Mouse (Mus musculus) mouse embryonic stem cell (cell line): ENCODE data around the gene Egfem1.

Experiments
- in situ Hi-C, 2 experiments: fragments of 300-500 bp; cut with MboI; formaldehyde crosslinking; loops; 1 replicate in 1 of 2; 3 replicates in 1 of 2; pipeline ENCODE4 v1.14.3; 2019 to 2020; ENCODE audit warnings: low sequenced_read_pairs in 2 of 2, low pct_unique_long_range_greater_than_20kb in 1 of 2, mixed read lengths in 1 of 2; ENCODE audit not compliant: unreplicated experiment in 1 of 2

Gene Egfem1

DNA sequence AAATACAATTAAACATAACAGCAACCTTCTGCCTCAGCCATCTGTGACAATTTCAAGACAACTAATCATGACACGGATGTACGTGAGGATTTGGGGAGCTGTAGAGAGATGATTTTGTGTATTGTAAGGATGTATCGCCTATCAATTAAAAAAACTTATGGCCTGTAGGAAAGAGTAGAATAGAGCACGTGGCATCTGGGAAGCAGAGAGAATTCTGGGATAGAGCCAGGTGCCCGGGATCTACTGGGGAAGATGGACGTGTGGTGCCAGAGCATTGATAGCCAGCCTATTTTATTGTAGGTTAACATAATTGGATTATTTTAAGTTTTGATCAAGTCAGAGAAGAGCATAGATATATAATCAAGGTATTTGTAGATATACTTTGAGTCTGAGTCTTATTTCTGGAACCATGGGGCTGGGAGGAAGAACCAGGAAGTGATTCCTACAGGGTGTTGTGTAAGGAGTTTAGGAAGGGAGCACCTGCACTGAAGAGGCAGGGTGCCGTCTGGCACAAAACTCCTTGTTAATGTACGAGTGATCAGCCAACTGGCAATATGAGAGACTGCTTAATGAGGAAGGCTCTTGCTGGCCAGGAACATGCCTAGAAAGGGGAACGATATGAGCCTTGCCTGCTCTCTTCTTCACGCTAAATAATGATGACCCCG, 443.6 kb downstream of the Egfem1 start:
- in situ Hi-C loops = no loop called here

DNA sequence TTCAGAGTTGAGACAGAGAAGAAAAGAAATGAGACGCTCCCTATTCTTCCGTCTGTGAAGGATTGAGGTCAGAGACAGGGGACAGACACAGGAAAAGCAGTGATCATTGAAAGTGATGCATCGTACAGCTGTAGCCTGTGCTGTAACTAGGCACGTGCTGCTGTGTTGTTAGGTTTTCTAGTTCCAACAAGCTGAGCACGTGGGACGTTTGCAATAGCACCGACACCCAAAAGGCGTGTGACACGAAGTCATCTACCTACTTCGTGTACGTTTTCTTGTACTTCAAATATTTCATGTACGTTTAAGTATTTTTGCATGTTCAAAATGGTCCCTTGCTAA, 444.1 kb downstream of the Egfem1 start:
- in situ Hi-C loops = no loop called here

DNA sequence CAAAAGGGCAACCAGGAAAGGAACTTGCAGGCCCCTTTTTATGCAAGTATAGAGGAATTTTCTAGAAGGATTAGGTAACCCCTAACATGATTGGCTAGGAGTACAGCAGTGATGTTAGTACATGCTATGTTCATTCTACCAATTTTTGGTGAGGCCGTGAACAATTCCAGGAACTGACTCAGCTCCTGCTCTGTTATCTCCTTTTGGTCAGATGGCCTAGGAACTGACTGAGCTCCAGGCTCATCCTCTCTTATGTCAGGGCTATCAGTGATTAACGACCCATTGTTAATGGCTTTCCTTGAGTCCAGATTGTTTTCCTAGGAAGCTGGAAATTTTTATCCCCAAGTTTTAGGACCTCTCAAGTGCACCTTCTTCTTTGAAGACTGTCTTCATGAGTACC, 457.4 kb downstream of the Egfem1 start:
- in situ Hi-C loops = no loop called here

DNA sequence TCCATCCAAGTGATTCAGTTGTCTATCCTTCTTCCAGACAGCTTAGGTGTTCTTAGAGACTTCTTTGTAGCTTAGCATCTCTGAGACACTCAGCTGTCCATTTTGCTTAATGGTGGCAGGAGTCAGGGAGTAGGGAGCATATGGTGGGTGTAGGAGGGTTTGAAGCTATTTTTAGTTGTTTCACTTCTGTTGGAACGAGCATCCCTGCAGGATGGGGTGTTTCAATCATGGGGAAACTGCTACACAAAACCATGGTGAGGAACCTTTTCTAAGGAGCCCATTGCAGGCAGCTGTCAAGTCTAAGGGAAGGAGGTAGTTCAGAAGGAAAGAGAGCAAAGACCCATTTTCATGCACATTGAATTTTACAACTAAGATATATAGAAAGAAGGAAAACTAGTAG, 458.1 kb downstream of the Egfem1 start:
- in situ Hi-C loops = no loop called here

DNA sequence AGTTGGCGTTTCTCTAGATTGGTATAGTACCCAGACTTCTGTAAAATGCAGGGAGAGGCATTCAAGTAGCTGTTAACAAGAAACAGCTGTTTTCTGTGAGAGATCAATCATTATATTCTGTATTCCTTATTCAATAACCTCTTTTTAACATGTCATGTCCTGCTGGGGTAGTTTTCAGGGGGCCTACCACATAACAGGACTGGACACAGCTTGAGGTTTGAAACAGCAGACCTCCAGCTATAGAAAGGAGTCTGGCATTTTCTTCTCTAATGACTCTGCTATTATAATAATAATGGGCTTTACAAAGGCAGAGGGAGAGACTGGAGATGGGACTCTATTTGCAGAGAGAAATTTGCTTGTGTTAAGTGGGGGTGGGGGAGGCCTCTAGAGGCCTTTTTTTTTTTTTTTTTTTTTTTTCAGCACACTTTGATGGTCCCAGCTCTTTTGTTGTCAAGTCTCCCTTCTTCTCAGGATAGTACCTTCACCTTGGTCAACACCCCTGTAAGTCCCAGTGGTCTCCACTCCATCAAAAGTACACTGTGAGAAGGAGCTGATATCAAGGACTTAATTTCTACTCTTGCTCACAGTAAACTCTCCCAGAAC, 459.8 kb downstream of the Egfem1 start:
- in situ Hi-C loops = no loop called here

DNA sequence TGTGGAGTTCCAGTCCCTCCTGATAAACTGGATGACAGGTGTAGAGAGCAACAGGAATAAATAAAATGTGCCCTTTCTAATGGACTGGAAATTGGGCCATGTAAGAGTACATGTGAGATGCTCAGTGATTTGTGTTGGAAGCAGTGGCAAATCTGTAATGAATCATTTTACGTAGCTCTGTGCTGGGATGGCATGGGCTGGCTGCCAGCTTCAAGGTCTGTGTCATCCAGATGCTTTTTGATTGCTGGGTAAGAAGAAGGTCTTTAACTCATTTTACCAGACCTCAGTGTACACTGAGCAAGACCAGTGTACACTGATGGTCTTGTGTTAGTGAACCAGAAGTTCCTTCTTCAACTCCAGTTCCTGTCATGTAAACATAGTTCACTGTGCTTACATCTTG, 462.2 kb downstream of the Egfem1 start:
- in situ Hi-C loops = no loop called here

DNA sequence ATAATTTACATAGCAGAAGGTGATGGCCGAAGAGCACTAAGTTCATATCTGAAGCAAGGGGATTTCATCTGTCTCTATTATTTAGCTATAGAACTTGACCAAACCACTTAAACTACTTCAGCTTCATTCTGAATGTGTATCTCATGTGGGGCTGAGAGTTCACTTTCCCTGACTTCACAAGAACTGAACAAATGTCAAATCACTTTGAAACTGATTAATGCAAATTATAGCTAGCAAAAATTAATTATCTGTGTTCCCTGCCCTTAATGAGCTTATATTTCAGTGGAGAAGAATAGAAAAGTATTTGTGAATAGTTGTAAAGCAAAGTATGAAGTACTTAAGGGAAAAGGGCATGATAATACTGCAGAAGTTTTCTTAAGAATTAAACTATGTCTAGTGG, 481.3 kb downstream of the Egfem1 start:
- in situ Hi-C loops = no loop called here

DNA sequence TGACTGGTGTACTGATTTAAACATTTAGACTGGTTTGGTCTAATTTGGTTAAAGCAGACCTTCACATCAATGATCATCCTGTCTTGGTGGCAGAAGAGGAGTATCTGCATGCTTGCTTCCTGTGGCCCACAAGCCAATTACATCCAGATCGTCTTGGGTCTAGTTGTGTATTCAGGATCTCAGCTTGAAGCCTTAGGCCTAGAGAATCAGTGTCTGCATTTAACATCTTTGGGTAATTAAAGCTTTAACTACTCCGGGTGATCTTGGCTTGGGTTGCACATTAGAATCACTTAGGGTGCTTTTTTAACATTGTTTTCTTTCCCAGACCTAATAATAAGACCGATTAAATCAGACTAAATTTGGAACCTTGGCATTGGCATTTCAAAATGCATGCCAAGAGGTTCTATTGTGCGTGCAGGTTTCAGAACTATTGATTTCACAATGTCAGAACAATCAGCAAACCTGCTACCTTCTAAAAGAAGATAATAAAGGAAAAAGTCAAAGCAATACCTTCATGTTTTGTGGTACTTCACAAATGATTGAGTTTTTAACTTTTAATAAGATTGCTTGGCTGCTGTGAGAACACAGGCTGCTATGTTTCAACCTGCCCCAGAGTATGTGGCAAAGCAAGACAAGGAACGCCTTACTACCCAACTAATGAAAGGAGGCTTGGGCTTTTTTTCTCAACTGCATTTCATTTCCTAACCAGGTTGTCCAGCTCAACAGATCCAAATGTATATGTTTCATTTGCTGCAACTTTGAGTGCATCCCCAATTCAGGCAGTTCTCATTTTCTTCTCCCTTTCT, 496.4 kb downstream of the Egfem1 start:
- in situ Hi-C loops = no loop called here

DNA sequence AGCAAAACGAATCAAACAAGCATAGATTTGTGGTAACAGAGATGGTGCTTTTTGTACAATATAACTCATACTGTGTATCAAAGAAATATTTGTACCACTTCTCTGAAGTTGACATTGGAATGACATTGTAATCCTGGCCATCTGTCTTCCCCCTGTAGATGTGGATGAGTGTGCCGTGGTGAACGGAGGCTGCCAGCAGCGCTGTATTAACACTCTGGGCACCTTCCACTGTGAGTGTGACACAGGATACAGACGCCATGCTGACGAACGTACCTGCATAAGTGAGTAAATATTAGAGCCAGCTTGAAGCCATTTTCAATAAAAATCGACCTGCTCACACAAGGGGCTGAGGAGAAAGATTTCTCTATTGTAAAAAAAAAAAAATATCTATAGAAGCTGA, 500.9 kb downstream of the Egfem1 start:
- in situ Hi-C loops = no loop called here

DNA sequence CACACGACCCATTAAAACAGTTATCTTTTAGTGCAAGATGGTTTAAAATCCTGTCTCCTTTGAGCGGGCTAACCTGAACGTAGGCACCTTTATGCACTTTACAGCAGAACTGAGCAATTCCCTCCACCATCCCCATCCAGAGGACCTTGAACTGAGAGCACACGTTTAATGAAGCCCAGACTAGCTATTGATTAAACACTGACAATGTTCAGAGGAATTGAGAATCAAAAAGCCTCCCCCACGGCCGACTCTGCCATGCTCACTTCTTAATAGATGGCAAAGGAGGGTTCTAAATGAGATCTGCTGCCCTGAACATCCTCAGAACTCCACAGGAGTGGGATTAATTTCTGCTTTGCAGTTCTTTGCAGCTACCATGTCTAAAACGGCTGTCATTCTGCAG, 520.3 kb downstream of the Egfem1 start:
- in situ Hi-C loops = no loop called here

DNA sequence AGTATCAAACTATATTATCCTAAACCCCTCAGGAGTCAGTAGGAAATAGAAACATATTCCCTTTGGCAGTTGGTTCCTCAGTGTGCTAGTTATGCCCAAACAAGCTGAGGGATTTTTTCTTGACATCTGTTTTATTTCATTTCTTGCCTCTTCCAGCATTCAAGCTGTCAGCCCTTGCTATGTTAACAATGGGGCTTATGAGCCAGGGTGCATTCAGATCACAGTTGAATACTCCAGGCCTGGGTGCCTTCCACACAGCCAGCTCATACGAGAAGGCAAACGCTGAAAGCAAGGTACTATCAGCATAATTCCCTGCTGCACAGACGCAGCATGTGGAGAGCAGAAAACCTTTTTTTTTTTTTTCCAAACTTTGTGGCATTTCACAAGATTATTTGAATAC, 526.9 kb downstream of the Egfem1 start:
- in situ Hi-C loops = no loop called here

DNA sequence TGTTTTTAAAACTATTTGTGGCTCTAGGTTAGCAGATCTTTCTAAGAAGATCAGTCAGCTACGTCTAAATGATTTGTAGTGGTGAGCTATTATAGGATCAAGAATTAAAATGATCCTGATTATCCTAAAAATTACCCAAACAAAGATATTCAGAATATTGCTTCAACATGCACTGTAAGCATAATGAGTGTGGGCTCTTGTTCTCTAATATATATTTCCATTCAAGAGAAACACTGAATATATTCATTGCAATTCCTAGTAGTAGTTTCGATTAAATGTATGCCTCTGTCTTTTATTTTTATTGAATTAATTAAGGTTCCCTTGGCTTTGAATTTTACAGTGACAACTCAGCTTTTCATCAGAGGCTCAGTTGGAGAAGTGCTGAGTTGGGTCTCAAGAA, 527.4 kb downstream of the Egfem1 start:
- in situ Hi-C loops = no loop called here

DNA sequence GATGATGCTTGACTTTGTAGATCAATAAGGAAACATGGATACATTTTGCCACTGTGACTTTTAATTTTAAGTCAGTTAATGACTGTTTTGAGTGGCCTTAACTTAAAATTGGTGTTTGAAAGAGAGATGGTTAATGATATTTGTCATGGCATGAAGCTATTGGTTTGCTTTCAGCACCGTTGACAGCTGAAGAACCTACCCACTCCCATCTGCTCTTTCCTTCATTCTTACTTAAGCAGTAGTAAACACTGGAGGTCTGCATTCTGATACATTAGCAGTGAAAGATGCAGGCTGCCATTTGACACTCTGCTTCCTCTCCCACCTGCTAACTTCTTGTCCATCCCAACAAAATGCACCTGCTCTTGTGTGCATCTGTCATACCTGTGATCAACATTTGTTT, 537.8 kb downstream of the Egfem1 start:
- in situ Hi-C loops = no loop called here

DNA sequence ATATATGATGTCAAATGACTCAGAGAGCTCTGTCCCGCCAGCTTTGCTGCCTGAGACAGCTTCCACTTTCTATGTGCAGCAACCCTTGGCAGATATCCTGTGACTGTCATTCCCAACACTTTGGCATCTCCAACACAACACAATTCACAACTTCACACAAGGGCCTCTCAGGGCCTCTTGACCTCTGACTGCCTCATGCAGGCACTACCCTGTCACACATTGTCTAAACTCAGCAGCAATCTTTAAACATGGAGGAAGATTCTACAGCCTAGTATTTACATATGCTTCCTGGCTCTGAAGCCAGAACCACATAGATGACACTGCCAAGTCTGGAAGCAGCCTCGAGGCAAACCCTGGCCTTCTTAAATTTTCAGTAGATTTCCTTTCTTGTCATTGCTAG, 558.0 kb downstream of the Egfem1 start:
- in situ Hi-C loops = no loop called here

DNA sequence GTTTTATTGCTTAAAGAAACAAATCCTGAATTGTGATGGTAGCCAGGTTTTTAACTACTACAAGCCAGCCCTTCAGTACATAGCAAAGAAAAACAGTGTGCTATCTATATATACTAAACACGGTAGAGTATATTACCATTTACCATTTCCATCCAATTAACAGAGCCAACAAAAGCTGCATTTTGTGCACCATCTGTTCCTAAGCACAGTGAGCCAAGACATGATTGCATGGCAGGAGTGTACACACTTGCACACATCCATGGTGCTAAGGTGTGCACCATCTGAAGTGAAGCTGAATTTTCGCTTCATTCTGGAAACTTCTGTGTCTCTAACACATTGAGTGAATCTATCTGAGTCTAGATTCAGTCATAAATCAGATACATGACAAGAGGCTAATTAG, 585.0 kb downstream of the Egfem1 start:
- in situ Hi-C loops = no loop called here

DNA sequence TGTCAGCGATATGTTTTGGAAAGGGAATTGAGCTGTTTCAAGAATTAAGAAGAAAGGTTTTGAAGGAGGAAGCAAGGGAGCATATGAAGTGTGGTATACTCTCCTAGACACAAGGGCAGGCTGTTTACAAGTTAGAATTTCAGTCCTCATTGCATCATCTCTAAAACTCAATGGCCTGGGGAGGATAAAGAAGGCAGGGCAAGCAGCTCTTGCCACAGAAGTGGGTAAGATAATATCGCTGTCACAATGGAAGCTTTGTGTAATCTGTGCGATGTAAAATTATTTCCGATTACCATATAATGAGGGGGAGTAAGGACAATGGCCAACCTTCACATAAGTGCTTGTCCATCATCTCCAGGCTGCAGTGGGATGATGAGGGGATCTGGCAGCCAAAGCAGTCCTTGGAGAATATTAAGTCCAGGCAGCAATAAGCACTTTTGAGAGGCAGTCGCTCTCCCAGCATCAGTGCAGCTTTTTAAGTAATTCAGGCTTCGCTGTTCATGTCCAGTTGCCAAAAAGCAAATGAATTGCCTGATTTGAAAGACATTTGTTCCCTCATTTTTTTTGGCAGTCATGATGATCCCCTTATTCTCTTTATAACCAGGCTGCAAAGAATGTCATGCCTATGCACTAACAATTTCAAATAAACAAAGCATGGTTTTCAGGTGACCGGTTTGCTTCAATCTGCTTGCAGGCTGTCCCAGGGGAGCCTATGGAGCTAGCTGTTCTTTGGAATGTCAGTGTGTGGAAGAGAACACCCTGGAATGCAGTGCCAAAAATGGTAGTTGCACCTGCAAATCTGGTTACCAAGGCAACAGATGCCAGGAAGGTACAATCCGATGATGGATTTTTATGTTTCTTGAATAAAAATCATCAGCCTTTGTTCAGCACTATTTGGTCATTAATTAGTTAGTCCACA, 607.8 kb downstream of the Egfem1 start:
- in situ Hi-C loops = no loop called here

DNA sequence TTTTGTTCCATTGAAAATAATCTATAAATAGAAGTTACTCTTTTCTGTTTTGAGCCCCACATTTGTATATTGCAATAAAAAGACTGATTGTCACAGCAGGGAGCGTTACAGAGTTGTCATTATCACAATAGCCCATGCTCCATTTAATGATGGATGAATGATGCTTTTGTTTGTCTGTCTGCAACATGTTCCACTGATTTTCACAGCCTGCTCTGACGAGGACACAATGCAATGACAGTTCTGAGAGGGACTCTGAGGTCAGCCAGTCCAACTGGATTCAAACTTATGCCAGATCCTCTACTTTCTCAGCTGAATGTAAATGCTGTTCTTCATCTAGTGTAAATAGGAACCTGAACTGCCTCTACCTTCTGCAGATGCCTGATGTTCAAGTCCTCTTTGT, 619.3 kb downstream of the Egfem1 start:
- in situ Hi-C loops = no loop called here

DNA sequence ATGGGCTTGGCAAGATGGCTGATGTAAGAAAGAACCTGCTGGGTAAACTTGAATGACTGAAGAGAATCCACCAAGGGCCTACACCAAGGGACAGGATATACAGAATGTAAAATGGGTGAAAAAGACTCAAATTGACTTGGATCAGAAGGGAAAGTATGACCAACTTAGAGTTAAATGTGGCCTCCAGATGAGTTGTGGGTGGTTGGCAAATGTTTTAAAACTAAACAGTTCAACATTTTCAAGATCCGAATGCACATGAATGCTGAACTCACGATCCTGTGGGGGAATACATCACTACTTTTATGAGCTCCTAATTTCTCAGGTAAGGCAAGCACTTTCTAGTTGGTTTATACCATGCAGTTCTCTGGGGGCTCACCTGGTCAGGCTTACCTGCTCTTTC, 625.0 kb downstream of the Egfem1 start:
- in situ Hi-C loops = no loop called here

DNA sequence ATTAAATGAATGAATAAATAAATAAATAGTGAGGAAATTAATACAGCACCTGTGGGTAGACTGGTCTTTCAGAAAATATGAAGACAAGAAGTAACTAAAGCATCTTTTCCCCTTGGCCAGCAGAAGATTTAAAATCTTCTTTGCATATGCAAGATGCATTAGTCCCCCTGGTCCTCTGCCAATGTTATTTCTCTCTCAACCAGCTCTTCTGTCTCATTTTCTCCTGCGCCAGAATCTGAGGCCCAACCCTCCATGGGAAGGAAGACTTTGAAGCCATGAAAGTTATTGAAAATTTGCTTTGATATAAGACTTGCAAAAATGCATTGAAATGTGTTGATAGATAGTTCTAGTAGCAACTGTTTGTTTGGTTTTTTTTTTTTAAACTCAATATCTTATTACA, 625.6 kb downstream of the Egfem1 start:
- in situ Hi-C loops = no loop called here
